Mouse (Mus musculus) stomach, postnatal 0 days (tissue): ENCODE data around the gene Carhsp1. TPM values are rescaled to one million over a fixed set of nuclear protein-coding genes. Genes with fewer than 3 reads are reported as not detected.
A peak's percentile ranks its signal among the peaks of the same experiment; 100 is the strongest.

ENCODE experiments used
- ATAC-seq: fragments of 200-750 bp; cut with Nextera tagmentation; 2 replicates; pipeline ENCODE4 v1.8.0; 2017; ENCODE audit not compliant: low FRiP score, low TSS enrichment
- DNase-seq: peaks from one replicate; pipeline ENCODE4 v3.0.0-alpha.2; 2016; ENCODE audit warnings: low spot score
- H3K27ac ChIP-seq: fragments of 300-500 bp; sonication (generic); replicated peaks from 2 replicates; pipeline ENCODE4 v1.5.1; 2014; ENCODE audit warnings: mild to moderate bottlenecking, control low read depth
- H3K27me3 ChIP-seq: fragments of 300-500 bp; sonication (generic); 2 replicates; pipeline ENCODE4 v1.6.1; 2014; ENCODE audit warnings: low read length; ENCODE audit not compliant: control insufficient read depth, insufficient read depth
- H3K36me3 ChIP-seq: fragments of 300-500 bp; sonication (generic); 2 replicates; pipeline ENCODE4 v1.6.1; 2014; ENCODE audit warnings: low read length, mixed read lengths; ENCODE audit not compliant: control insufficient read depth, insufficient read depth
- H3K4me1 ChIP-seq: fragments of 300-500 bp; sonication (generic); replicated peaks from 2 replicates; pipeline ENCODE4 v1.6.1; 2014; ENCODE audit warnings: antibody characterized with exemption; ENCODE audit not compliant: control insufficient read depth, insufficient read depth
- H3K4me2 ChIP-seq: fragments of 300-500 bp; sonication (generic); replicated peaks from 2 replicates; pipeline ENCODE4 v1.6.1; 2014; ENCODE audit warnings: low read depth, mild to moderate bottlenecking, control low read depth, moderate library complexity
- H3K4me3 ChIP-seq: fragments of 300-500 bp; sonication (generic); 2 replicates; pipeline ENCODE4 v1.5.1; 2014; ENCODE audit warnings: low read depth, low read length, control low read depth
- H3K9ac ChIP-seq: fragments of 300-500 bp; sonication (generic); 2 replicates; pipeline ENCODE4 v1.6.1; 2014; ENCODE audit warnings: mild to moderate bottlenecking, low read length, control low read depth, mixed read lengths
- H3K9me3 ChIP-seq: fragments of 300-500 bp; sonication (generic); 2 replicates; pipeline ENCODE4 v1.6.1; 2016; ENCODE audit warnings: low read length; ENCODE audit not compliant: control insufficient read depth
- CTCF ChIP-seq: IDR thresholded peaks from 2 replicates; pipeline ENCODE4 v1.5.1; 2016; ENCODE audit warnings: antibody characterized with exemption, low read depth, mild to moderate bottlenecking, moderate library complexity
- EP300 ChIP-seq: optimal IDR thresholded peaks from 2 replicates; pipeline ENCODE3; 2016; ENCODE audit warnings: antibody characterized with exemption
- WGBS: fragments of 180-500 bp; shearing (Covaris S2); extraction: QIAGEN DNeasy Blood & Tissue Kit; methylation state at CpG from one replicate; pipeline ENCODE4 v1.1.7; 2014; 5-methylcytosine and 5-hydroxymethylcytosine counted together
- polyA plus RNA-seq: library from polyadenylated mRNA; unstranded; fragments of >200 nt; fragmentation: Nextera tagmentation; extraction: Ambion mirVana; gene quantifications from 2 replicates; pipeline ENCODE4 v1.2.1, GENCODE M21; 2015

Carhsp1 gene
- polyA plus RNA-seq, 1 experiment from 2014 or later = 53.8 TPM

DNA sequence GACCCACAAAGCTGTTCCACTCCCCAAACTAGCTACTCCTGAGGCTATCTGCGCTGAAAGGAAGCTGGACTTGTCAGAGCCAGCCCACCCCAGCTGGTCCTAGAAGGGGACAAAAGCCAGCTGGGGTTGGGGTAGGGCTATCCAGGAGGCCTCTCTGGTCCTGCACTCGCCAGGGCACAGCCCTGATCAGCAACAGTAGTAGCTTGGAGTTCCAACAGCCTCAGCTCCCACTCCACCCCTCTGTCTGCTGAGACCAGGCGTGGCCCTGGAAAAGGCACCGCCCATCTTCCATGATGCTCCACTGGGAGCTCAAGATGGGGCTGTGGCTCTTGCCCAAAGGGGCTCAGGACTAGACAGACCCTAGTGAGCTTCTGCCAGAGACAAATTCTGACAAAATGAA, 4.1 kb downstream of the Carhsp1 start:
- H3K9me3 ChIP-seq = no peaks in the 10 kb centered on the region
- TF ChIP-seq EP300 = no peak
- no peak for TF ChIP-seq CTCF
- ATAC-seq (no peak), DNase-seq (no peak)
- H3K9ac ChIP-seq = peak overlapping the region; percentile 43; the same call in 1 of the 2 replicates
- no peak overlapping the region for H3K4me2 ChIP-seq
- H3K27ac ChIP-seq = peak overlapping the region; percentile 53
- no peak overlapping the region for H3K4me3 ChIP-seq
- H3K4me1 ChIP-seq = peaks cover 20% of the 10 kb centered on the region
- 55% methylated on average over 4 of the region's 4 CpGs for WGBS
- no peaks in the 10 kb centered on the region; the same call in 1 of the 2 replicates for H3K36me3 ChIP-seq
- H3K27me3 ChIP-seq = no peaks in the 10 kb centered on the region

DNA sequence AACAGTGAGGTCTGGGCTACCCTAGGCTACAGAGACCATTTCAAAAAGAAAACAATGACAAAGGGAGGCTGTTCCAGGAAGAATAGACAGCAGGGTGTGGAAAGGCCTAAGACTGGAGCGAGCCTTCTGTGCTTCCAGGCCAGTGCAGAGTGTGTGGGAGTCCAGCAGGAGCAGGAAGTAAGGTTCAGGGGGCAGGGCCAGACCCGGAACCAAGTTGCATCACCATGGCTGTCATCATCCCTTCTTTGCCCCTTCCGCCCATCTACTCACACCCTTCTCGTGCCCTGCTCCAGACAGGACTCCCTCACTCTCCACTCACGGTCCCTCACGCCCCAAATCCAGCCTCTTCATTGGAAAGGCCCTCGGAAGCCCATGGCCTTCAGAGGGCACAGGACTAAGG, 4.7 kb downstream of the Carhsp1 start:
- Histone ChIP-seq H3K4me3 (no peak overlapping the region), H3K9ac (peak overlapping the region; percentile 43; the same call in 1 of the 2 replicates)

DNA sequence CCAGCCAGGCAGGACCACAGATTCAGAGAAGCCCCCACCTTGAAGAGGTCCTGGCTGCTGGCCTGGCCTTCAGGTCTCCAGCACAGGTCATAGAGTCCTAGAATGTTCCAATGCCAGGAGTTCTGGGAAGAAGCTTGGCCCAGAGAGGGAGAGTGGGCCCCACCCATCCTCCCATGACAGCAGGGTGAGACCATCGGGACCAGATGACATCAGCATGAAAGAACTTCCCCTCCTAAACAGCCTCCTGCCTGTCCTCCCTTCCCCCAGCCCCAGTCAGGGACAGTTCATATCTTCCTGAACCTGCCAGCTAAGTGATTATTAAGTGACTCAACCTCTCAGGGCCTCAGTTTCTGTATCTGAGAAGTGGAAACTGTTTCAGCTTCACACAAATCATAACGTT, 5.5 kb downstream of the Carhsp1 start:
- DNase-seq = no peak
- H3K4me3 ChIP-seq = no peak overlapping the region
- H3K4me2 ChIP-seq = no peak overlapping the region
- peak overlapping the region; percentile 67 for H3K27ac ChIP-seq
- H3K9me3 ChIP-seq = no peaks in the 10 kb centered on the region
- peaks cover 20% of the 10 kb centered on the region for H3K4me1 ChIP-seq
- H3K9ac ChIP-seq = no peak overlapping the region
- 26% methylated on average over 2 of the region's 2 CpGs for WGBS
- TF ChIP-seq CTCF (no peak), EP300 (no peak)
- no peak; the same call in 1 of the 2 replicates for ATAC-seq
- H3K36me3 ChIP-seq = no peaks in the 10 kb centered on the region; the same call in 1 of the 2 replicates
- no peaks in the 10 kb centered on the region for H3K27me3 ChIP-seq

More for the DNA sequence above, 4.7 kb downstream of the Carhsp1 start:
- peaks cover 20% of the 10 kb centered on the region for H3K4me1 ChIP-seq
- ATAC-seq (peak; percentile 10), DNase-seq (peak; percentile 35)
- no peak overlapping the region for H3K4me2 ChIP-seq
- H3K9me3 ChIP-seq = no peaks in the 10 kb centered on the region
- TF ChIP-seq EP300 (no peak), CTCF (no peak)
- peak overlapping the region; percentile 53 for H3K27ac ChIP-seq
- H3K27me3 ChIP-seq = no peaks in the 10 kb centered on the region
- 67% methylated on average over 7 of the region's 7 CpGs for WGBS
- H3K36me3 ChIP-seq = no peaks in the 10 kb centered on the region; the same call in 1 of the 2 replicates

DNA sequence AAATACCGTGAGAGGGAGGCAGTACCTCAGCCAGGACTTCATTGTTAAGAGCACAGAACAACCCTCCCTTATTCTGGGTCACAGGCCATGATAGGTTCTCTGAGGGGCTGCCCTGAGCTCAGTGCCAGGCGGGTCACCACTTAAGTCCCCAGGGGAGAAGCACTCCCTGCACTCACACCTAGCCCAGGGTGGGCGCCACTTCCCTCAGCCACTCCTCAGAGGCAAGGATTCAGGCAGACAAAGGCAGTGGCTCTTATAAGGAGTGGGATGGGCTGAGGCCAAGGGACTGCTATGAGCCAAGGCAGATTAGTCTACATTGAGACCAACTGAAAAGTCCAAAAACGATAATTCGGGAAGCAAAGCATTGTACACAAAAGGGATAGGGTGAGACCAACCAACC, 6.6 kb downstream of the Carhsp1 start:
- H3K27ac ChIP-seq = 0 out of 2 replicates have a peak overlapping the region, but pooled peaks have one; percentile 67
- H3K9me3 ChIP-seq = no peaks in the 10 kb centered on the region
- DNase-seq (no peak), ATAC-seq (no peak)
- no peaks in the 10 kb centered on the region; the same call in 1 of the 2 replicates for H3K36me3 ChIP-seq
- no peak overlapping the region for H3K4me2 ChIP-seq
- H3K9ac ChIP-seq = 0 out of 2 replicates have a peak overlapping the region, but pooled peaks have one; percentile 2
- no peak for TF ChIP-seq CTCF
- TF ChIP-seq EP300 = no peak
- no peak overlapping the region for H3K4me3 ChIP-seq
- peaks cover 13% of the 10 kb centered on the region for H3K4me1 ChIP-seq
- H3K27me3 ChIP-seq = no peaks in the 10 kb centered on the region
- WGBS = 77% methylated on average over 5 of the region's 5 CpGs

DNA sequence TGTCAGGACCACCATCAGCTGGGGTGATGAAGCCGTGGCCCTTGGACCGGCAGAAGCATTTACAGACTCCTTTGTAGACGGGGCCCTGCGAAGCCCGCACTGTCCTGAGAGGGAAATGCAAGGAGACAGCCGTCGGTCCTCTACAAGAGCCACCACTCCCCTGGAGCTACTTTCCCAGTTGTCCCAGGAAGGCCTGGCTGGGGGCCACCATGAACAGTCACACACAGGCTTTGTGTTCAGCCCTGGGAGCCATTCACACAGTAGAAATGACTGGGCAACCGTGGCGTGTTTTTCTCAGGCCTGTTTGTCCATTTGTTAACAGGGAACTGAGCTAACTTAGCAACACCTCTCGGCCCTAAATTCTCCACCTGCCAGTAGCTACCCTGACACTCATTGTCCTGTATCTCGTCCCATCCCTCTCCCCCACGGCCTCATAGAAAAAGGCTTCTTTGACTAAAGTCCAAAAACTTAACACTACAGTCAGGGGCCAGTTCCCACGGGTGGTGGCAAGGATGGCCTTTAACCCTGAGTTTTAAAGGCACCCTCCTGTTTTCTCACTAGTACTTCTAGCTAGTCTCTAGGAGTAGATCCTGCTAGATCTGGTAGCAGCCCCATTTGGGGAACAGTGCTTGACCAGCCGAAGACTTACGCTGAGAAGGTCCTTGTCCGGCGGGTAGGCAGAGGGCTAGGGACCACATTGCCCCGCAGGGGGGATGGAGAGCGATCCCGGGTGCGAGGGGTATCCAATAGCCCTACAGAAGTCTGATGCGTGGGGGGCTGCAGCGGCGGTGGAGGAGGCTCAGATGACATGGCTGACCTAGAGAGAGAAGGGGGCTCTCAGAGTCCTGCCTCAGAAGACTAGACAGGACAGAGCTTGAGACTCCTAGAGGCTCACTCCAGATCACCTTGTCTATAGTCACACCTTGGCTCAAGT, 8.1 kb downstream of the Carhsp1 start:
- Histone ChIP-seq H3K36me3 (peaks cover 5% of the 10 kb centered on the region), H3K9ac (no peak overlapping the region), H3K27ac (no peak overlapping the region), H3K9me3 (no peaks in the 10 kb centered on the region), H3K4me1 (peaks cover 8% of the 10 kb centered on the region), H3K4me2 (no peak overlapping the region), H3K4me3 (no peak overlapping the region), H3K27me3 (no peaks in the 10 kb centered on the region)
- ATAC-seq (no peak), DNase-seq (no peak)
- TF ChIP-seq CTCF (no peak), EP300 (no peak)
- WGBS = 86% methylated on average over 24 of the region's 24 CpGs

DNA sequence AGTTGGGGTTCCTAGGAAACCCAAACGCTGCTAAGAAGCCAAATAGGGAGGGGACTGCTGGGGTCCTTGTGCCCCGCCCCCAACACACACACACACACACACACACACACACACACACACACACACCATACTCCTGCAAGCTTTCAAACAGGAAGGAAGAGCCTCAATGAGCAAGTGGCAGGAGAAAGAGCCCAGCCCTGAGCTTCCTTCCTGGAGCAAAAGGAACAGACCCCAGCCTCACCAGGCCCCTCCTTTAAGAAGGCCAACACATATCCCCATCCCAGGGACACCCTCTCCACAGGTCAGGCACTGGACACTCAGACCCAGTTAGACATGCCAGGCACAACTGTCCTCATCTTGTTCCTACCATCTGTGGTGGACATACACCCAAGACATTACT, 8.9 kb downstream of the Carhsp1 start:
- H3K9ac ChIP-seq = no peak overlapping the region
- H3K4me2 ChIP-seq = no peak overlapping the region
- TF ChIP-seq EP300 (no peak), CTCF (no peak)
- WGBS = 67% methylated on average over 2 of the region's 2 CpGs
- peaks cover 8% of the 10 kb centered on the region for H3K4me1 ChIP-seq
- H3K36me3 ChIP-seq = peaks cover 5% of the 10 kb centered on the region
- H3K9me3 ChIP-seq = no peaks in the 10 kb centered on the region
- ATAC-seq = no peak
- DNase-seq = no peak
- no peaks in the 10 kb centered on the region for H3K27me3 ChIP-seq
- H3K27ac ChIP-seq = no peak overlapping the region
- H3K4me3 ChIP-seq = no peak overlapping the region
